Mouse (Mus musculus) liver, adult 2 months (tissue): Measurements from ENCODE around the gene Ncan.

ENCODE experiments used
- CTCF ChIP-seq: fragments of 200-500 bp; IDR thresholded peaks from 2 replicates; pipeline ENCODE4 v1.5.1; 2011; ENCODE audit warnings: low read depth, low read length, control low read depth
- POLR2A ChIP-seq: fragments of 200-500 bp; IDR thresholded peaks from 2 replicates; pipeline ENCODE4 v1.6.1; 2011; ENCODE audit warnings: low read length, control low read depth; ENCODE audit not compliant: insufficient read depth; ENCODE audit errors: extremely low read depth

DNA sequence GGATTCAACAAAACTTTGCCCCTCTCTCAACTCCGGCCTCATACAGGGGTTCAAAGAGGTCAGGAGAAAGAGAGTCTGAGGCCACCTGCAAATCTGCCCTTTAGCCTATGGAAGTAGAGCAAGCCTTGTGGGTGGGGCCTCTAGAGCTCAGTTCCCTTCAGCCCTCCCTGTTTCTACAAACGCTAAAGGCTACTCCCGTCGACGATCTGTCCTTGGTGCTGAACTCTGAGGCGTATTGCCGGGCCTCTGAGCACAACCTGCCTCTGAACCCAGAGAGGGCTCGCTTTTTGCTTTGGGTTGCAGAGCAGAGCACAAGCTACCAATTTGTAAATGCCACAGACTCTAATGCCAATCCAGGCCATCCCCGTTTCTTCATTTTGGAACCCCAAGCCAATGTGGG, 3.1 kb downstream of the Ncan start:
- TF ChIP-seq CTCF = no peak
- TF ChIP-seq POLR2A = no peak
